Mouse (Mus musculus) thymus, postnatal 0 days (tissue): Measurements from ENCODE around the gene En2. TPM values are rescaled to one million over a fixed set of nuclear protein-coding genes. Genes with fewer than 3 reads are reported as not detected.

Source experiments
- DNase-seq: peaks from one replicate; pipeline ENCODE4 v3.0.0-alpha.2; 2015; ENCODE audit warnings: low spot score
- polyA plus RNA-seq: library from polyadenylated mRNA; unstranded; fragments of >200 nt; fragmentation: Nextera tagmentation; extraction: Ambion mirVana; gene quantifications from 2 replicates; pipeline ENCODE4 v1.2.1, GENCODE M21; 2015

The En2 gene
- polyA plus RNA-seq, 1 experiment from 2014 or later = not detected

DNA sequence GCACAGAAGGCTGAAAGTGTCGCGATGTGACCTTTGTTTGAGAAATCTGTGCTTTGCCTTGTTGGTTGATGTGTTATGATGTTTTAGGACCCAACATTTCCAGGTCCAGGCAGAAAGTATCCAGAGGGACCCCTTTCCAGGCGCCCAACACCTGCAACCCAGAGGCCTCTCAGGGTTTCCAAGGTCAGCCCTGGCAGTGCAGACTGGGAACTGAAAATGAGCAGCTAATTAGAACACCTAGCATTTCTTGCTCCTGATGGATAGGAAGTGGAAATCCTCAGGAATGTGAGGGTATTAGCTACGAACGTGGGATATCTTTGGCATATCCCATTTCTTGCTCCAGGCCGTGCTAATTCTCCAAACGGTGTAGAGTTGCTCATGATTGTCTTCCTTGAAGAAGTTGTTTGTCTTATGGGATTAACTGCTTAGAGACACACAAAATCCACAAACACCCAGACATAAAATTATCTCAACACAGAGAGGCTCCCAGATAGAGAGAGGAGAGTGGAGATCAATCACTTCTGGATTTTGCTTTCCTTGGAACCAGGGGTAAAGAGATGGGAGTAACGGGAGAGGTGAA is 5.5 kb upstream of the En2 start:
- DNase-seq = no peak

- DNase-seq = no peak
These were observed 4.0 kb upstream of the En2 start for GRCm38 (mm10) chr5:28161383-28161937.

- no peak for DNase-seq
These were observed 3.5 kb upstream of the En2 start for GRCm38 (mm10) chr5:28161938-28162402.

DNA sequence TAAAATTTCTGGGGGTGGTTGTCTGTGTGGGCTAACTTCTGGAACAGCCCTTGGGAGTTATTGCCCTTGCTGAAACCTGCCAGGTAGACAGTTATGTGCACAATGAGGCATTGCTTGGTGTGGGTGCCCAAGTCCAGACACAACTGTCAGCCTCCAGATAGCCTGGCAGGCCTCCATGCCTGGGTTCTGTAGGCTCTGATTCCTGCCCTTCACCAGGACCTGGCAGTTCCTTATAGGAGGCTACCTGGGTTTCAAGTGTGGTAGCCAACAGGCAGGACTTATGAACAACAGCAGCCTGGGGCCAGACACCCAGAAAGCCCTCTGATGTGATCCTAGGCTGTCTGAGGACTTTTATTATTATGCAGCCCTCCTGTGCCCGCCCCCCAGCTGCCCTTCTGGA is 1.6 kb upstream of the En2 start:
- no peak for DNase-seq

- peak; percentile 16 for DNase-seq
These were observed 1.1 kb downstream of the En2 start for GRCm38 (mm10) chr5:28166256-28167231.

DNA sequence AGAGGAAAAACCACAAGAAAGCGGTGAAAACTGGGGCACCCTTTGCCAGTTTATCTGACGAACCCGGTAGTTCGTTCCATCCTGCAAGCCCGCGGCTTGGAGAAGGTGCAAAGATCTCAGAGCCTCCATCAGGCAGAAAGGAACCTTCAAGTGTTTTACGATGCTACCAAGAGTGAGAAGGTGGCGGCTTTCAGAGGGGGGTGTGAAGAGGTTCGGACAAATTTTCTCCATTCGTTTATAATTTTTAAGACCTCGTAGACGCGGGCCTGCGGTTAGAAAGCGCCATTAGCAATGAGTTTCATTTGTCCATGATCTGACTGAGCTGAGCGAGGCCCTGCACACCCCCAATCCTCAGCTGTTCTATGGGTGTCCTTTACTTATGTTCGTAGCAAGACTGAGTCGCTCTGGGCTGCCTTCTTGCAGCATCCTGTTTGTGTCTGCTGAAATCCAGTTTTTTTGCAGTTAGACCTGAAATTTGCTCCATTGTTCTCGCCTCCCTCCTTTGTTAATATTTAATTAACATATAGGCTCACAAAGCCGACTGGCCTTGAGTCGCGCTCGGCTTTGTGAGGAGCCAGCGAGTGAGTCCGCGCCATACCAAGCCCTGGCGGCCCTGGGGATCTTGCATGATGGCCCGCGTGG is 2.2 kb downstream of the En2 start:
- DNase-seq = no peak

DNA sequence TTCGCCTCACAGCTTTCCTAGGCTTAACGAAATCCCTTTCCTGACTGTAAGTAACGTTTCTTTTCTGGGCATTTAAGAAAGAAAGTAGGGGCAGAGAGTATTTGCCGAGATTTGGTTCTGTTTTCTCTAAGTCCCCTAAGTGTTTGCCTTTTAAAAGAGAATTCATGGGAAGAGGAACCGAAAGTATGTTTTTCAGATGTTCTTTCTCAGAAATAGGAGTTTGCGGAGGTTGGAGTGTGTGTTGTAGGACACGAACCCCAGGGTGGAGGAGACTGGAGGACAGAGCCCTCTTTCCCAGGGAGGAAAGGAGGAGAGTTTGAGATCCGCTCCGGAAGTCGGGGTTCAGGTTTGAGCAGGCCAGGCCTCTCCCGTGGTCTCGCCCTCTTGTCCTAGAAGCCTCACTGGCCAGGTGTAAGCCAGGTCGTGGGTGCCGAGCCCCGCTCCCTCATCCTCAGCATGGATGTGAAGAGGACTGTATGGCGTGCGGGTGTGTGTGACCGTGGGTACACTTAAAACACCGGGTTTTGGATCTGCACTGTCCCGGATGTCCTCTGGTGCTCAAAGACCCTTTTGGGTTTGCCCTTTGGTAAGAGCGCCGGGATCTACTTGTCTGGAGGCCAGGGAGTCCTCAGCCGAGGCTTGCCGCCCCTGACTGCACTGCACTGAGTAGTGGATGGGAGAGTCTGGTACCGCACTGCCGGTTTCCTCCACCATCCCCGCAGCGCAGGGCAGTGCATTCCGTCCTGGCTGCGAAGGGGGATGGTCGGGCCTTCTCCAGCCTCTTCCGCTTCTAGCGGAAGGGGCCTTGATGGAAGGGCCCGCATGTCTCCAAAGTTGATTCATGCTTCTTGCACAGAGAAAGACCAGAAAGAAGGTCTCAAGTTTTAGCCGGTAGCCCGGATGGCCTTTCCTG is 3.0 kb downstream of the En2 start:
- DNase-seq = no peak

DNA sequence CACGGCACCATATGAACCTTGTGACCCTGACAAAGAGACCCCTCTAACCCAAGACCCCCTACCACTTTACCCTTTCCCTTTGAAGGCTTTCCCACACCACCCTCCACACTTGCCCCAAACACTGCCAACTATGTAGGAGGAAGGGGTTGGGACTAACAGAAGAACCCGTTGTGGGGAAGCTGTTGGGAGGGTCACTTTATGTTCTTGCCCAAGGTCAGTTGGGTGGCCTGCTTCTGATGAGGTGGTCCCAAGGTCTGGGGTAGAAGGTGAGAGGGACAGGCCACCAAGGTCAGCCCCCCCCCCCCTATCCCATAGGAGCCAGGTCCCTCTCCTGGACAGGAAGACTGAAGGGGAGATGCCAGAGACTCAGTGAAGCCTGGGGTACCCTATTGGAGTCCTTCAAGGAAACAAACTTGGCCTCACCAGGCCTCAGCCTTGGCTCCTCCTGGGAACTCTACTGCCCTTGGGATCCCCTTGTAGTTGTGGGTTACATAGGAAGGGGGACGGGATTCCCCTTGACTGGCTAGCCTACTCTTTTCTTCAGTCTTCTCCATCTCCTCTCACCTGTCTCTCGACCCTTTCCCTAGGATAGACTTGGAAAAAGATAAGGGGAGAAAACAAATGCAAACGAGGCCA is 3.8 kb downstream of the En2 start:
- DNase-seq = no peak

- no peak for DNase-seq
These were observed 4.6 kb downstream of the En2 start for GRCm38 (mm10) chr5:28170081-28170480.

DNA sequence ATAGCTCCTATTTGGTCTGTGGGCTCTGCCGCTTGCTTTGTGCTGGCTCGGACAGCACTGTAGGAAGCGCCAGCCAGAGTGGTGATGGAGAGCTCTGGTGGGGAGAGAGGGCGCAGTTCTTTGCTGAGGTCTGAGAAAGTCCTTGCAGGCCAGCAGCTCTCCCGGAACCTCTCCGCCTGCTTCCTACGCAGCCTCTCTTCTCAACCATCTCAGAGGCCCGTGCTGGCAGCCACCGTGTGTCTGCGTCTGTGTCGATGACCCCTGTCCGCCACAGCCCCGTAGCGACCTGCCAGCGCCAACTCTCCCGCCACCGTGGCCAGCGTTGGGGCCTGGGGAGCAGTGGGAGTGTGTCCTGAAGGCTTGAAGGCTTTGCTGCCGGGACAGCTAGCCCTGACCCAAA is 5.4 kb downstream of the En2 start:
- no peak for DNase-seq

- DNase-seq = no peak
These were observed 6.2 kb downstream of the En2 start for GRCm38 (mm10) chr5:28171667-28172066.

GRCm38 (mm10) chr5:28172261-28172920 is 6.9 kb downstream of the En2 start:
- DNase-seq = no peak

- no peak for DNase-seq
These were observed 7.6 kb downstream of the En2 start for GRCm38 (mm10) chr5:28172921-28173670.

DNA sequence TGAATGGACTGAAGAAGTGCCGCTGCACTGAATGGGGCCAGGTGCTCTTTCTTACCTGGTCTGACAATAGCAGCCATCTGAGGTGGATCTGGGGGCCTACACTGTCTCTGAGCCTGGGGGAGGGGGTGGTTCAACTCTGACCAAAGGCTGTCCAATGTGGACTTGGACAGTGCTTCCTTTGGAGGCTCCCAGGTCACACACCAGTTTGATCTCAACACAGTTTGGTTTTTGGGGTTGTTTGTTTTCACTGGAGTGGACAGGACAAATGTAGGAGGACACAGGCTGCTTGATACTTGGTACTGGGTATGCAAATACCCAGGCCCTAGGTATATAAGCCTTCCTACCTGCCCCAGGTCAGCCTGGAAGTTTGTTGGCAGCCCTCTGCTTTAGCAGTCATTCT is 8.2 kb downstream of the En2 start:
- DNase-seq = no peak

GRCm38 (mm10) chr5:28174086-28174485 is 8.6 kb downstream of the En2 start:
- DNase-seq = no peak

DNA sequence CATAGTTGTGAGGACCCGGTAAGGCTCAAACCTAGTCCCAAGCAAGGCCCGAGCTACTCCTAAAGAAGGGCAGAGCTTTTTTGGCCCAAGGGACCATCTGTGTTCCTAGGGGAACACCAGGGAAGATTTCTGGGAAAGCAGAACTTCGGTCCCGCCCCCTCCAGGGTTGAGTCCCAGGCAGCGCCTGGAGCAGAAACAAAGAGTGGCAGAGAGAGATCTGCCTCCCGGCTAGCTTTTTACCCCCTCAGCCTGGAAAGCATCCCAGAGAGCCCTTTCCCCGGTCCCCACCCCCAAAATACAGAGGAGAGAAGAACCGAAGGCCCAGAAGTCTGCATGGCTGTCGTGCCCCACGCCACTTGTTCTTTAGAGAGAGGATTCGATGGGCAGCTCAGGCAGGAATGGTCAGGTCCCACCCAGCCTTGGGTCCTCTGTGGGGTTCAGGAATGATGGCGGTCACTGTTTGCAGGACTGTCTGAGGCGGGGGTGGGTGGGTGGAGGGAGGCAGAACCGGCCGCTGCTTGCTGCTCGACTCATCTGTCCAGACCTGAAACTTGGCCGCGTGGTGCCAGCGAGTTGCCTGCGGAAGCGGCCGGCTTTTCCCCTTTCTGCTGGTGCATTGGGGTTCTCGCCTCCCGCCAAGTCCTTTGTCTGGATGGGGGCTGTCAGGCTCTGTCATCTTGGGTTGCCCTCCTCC is 9.5 kb downstream of the En2 start:
- no peak for DNase-seq

- no peak for DNase-seq
These were observed 10.1 kb downstream of the En2 start for GRCm38 (mm10) chr5:28175570-28175919.

GRCm38 (mm10) chr5:28176023-28176422 is 10.5 kb downstream of the En2 start:
- no peak for DNase-seq
